Mouse (Mus musculus) olfactory bulb, adult 2 months (tissue): ENCODE measurements around the gene Prdm16.

Experiments used
- CTCF ChIP-seq: fragments of 200-500 bp; IDR thresholded peaks from 2 replicates; pipeline ENCODE4 v1.5.1; 2012; ENCODE audit warnings: low read depth, mild to moderate bottlenecking, low read length, moderate library complexity; ENCODE audit not compliant: insufficient read depth
- POLR2A ChIP-seq: fragments of 200-500 bp; IDR thresholded peaks from 2 replicates; pipeline ENCODE4 v1.6.1; 2012; ENCODE audit warnings: mild to moderate bottlenecking, low read depth, low read length, moderate library complexity; ENCODE audit not compliant: insufficient read depth

DNA sequence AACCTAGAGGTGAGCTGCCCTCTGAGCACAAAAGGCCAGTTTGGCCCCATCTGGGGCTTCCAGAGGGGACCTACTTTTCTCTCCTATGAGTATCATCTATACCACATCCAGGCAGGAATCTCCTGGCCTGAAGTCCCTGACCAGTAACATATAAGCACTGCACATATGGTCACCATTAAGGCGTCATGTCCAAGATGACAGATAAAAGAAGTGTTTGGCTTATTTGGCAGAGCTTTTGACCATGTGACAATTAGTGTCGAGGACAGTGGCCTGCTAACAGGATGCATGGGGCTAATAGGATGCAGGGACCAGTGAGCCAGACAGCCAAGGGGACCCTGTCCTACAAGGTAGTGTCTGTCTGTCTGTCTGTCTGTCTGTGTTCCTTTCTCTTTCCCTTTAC lies 250.8 kb downstream of the Prdm16 start:
- TF ChIP-seq POLR2A: no peak
- no peak for TF ChIP-seq CTCF
